Mouse (Mus musculus): Measurements from ENCODE around the gene Ehd1.
"Not testable (repeated sequence)": the region's sequence is repeated elsewhere in the genome, so short reads cannot be mapped to it uniquely, and the experiment has no call there.

The Ehd1 gene

DNA sequence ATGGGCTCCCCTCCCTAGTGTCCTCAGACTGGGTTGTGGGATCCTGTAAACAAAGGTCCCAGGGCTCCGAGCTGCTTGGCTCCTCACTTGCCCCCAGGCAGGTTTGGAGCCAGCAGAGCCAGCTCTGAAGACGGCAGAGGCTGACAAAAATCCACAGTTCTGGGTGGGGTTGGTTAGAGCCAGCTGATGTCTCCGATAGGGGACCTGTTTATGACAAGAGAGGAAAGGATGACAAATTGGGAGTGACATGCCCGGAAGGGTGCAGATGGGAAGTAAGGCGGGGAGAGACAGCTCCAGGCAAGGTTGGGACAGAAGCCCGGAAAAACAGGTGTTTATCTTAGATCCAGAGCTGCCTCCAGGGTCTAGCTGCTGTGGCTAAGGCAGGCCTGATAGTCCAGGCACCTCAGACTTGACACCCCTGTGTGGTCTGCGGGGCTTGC is 23.9 kb downstream of the Ehd1 start:
- DNase-seq (ENCODE audit: low read depth) = no peak

DNA sequence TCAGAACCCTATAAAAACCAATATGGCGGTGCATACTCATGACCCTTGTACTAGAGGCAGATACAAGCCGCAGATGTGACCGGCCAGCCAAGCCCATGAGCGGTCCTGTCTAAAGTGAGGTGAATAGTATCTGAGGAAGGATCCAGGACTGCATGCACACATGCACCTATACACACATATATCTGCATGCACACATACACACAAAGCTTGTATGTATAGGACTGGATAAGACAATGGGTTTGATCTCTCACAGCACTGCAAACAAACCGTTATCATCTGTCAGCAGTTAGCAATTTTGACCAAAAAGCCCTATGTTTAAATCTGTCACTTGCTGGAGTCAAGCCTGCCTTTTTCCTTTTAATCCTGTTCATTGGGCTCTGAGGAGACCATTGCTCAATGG is 25.6 kb downstream of the Ehd1 start:
- no peak for DNase-seq (ENCODE audit: low read depth)

DNA sequence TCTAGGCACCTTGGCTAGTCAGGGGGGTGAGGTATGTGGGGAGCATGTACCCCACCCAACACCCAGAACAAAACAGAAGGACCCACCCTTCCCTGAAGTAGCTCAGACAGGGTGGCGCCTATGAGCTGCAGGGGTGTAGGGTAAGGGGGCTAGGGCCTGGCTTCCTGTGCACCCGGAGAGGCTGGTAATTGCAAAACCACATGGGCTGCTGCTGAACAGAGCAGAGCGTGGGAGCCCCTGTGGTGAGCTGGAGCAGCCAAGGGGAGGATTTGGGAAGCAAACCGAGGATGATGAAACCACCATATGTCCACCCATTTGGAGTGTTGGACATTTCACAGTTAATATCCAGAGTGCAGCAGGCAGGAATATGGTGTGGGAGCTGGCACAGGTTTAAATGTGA is 26.0 kb downstream of the Ehd1 start:
- DNase-seq (ENCODE audit: low read depth) = no peak

DNA sequence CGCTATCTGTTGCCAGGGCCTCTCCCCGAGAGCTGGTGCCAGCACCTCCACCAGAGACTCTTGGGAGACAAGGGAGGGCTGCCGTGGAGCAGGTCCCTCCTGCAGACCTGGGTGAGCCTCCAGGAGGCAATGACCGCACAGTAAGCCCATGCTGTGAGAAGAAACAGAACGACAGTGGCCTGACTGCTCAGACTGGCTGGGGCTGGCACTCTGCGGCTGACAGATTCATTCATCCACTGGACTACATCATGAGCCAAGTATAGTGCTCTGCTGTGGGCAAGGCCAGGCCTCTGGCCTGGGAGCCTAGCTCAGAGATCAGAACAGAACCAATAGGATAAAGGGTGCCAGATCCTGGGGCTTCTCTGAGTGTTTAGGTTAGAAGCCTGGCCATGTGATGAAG is 27.3 kb downstream of the Ehd1 start:
- DNase-seq (ENCODE audit: low read depth) = no peak

DNA sequence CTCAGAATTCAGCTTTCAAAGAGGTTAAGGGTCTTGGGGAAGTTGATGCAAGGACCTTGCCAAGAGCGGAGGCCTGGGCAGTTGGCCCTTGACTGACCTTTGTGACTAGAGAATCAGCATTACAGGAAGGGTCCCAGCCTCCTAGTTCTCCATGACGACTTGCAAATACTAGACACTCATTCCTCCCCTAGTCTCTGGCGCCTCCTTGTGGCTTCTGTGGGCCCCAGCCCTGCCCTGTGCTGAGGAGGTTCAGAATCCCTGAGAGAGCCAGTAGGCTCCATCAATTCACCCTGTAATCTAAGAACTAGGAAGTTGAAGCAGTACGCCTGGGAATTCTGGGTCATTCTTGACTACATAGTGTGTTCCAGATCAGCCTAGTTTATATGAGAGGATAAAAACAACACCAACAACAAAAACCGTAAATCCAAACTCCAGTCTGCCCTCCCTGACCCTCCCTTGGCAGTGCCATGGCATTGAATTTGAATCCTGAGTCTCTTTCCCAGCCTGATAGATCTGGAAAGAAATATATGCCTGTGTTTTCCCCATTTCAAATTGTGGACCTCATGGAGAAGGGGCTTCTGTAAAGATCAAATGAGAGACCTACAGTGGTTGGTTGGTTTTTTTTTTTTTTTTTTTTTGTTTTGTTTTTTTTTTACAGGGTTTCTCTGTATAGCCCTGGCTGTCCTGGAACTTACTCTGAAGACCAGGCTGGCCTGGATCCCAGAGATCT is 28.4 kb downstream of the Ehd1 start:
- DNase-seq (ENCODE audit: low read depth) = peak; percentile 95

DNA sequence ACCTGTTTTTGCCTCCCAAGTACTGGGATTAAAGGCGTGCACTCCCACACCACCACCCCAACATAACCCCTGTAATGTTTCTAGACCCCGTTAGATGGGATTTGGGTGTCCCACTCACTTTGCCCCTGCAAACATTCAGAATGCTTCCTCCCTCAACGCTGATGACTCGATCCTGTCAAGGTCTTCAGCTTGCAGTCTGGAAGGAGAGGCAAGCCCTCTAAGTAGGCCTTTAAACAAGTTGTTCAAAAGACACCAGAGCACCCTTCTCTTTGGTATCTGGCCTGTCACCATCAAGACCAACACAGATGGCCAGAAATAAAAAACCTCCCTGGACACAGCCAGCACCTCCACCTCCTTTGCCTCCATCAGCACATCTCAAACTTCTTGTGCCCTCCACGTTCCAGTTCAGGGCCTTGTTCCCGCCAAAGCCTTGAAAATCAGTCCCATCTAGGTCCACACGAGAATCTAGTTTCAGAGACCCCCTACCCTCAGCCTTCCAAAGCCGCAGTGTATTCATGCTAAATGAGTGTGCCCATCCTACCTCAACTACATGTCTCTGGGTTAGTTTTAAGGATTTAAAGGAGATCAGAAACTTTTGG is 29.1 kb downstream of the Ehd1 start:
- no peak for DNase-seq (ENCODE audit: low read depth)

DNA sequence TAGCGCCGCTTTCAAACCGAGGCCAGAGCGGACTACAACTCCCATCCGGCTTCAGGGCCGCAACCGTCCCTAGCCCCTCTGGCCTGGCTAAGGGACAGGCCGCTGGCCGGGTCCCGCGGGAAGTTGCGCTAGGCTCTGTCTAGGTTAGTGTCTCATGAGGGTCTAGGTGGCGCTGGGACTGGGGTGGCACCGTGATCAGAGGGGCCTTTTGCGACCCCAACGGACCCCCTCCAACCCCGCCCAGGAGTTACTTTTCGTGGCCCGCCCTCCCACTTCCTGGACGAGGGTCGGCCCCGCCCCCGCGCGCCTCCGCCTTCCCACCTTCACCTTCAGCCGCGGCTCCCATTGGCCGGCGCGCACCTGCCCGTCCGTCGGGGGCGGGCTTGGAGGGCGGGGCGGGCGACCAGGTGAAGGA is 29.6 kb downstream of the Ehd1 start, which contains the start of gene Cdc42bpg:
Gene Cdc42bpg (plus strand): TSS at position 320 of the 415 bp plus-strand sequence.
- peak; percentile 68 for DNase-seq (ENCODE audit: low read depth)

DNA sequence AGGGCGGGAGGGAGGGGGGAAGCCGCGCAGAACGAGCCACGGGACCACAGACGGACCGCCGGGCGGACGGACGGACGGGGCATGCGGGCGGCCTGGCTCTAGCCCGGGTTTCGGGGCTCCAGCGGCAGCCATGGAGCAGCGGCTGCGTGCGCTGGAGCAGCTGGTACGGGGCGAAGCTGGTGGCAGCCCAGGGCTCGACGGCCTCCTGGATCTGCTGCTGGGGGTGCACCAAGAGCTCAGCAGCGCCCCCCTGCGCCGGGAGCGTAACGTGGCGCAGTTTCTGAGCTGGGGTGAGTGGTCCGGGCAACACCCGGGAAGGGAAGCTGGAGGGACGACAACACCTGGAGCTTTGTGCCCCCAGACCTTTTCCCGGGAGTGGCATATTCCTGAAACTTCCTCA is 30.1 kb downstream of the Ehd1 start:
- peak; percentile 82 for DNase-seq (ENCODE audit: low read depth)

DNA sequence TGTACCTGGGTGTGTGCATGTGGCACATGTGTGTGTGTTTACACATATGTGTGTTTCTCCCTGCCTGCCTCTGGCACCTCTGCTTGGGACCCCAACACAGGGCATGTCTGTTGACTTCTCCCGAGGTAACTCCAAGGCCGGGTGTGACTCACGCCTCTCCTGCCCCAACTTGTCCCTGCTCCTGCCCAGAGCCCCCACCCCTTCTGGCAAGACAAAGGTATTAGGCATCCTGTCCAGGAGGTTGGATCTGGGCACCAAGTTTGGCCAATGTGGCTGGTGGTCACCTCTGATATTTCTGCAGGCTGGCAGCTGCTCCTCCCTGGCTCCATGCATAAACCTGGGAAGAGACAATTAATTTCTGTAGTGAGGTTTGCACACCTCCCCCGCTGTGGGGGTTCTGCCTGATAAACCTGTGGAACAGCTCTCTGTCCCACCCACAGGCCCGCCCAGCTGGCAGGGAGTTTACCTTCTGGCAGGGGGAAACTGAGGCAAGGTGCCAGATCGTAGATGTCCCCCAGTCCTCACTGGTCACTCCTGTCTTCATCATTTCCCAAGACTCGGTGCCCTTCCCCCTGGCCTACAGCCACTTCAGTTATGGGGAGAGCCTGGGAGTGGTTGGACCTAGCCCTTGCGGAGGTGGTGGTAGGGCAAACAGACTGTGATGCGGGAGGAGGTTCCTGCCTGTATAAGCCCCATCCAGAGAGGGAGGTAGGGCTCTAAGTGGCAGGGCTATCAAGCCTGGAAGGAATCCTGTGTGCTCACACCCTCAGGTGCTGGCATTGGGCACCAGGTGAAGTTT is 31.4 kb downstream of the Ehd1 start:
- DNase-seq (ENCODE audit: low read depth) = no peak

DNA sequence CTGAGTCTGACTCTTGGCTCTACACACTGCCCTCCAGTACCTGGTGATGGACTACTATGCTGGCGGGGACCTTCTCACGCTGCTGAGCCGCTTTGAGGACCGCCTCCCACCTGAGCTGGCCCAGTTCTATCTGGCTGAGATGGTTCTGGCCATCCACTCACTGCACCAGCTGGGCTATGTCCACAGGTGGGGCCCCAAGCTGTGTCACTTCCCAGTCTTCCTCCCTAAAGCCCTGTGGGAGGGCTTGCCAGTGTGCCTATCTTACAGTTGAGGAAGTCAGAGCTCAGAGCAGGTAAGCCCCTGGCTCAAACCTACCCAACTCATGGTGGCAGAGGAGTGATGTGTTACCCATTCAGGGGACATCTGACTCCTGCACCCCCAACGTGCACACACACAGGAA is 33.7 kb downstream of the Ehd1 start:
- no peak for DNase-seq (ENCODE audit: low read depth)

DNA sequence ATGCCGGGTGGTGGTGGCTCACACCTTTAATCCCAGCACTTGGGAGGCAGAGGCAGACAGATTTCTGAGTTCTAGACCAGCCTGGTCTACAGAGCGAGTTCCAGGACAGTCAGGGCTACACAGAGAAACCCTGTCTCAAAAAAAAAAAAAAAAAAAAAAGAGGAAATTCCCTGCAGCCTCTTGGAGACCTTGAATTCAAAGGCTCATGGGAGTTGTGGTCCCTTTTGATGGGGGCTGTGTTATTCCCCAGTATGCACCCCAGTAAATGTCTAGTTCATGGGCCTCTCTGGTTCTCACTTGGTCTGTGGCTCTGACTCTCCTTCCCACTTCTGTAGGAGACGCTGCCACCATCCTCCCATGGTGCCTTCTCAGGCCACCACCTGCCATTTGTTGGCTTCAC is 35.3 kb downstream of the Ehd1 start:
- not testable (repeated sequence) for DNase-seq (ENCODE audit: low read depth)

DNA sequence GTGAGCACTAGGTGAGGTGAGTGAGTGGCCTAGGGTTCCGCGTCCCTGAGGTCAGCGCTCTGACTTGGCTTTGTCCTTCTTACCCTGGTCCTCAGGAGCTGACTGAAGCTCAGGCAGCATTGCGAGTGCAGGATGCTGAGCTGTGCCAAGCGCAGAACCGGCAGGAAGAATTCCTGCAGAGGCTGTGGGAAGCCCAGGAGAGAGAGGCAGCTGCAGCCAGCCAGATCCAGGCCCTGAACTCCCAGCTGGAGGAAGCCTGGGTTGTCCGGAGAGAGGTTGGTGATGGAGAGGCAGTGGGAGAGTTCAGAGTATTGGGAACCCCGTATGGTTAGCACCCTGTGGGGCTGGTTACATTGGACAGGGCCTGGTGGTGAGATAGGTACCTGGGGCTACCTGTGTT is 37.3 kb downstream of the Ehd1 start:
- DNase-seq (ENCODE audit: low read depth) = no peak

DNA sequence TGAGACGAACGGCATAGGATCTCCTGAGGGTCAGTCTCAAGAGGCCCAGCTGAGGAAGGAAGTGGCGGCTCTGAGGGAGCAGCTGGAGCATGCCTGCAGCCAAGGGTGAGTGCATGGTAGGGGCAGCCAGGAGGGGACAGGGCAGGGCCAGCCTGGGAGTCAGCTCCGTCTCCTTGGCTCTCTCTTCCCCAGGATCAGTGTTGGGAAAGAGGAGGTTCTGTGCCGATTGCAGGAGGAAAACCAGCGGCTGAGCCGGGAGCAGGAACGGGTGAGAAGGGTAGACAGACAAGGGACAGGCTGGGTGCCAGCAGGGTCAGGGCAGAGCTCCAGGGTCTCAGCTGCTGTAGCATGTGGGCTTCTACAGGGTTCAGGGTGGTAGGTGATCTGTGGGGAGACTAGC is 38.0 kb downstream of the Ehd1 start:
- DNase-seq (ENCODE audit: low read depth) = no peak

DNA sequence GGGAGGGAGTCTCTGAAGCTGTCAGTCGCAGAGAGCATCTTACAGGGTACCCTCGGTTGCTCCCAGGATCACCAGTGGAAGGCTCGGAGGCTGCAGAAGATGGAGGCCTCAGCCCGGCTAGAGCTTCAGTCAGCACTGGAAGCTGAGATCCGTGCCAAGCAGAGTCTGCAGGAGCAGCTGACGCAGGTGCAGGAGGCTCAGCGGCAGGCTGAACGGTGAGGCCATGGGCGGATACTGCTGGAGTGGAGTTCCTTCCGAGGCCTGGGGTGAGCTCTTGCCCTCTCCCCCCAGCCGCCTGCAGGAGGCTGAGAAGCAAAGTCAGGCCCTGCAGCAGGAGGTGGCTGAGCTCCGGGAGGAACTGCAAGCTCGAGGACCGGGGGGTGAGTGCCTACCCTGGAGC is 39.0 kb downstream of the Ehd1 start:
- DNase-seq (ENCODE audit: low read depth) = no peak

DNA sequence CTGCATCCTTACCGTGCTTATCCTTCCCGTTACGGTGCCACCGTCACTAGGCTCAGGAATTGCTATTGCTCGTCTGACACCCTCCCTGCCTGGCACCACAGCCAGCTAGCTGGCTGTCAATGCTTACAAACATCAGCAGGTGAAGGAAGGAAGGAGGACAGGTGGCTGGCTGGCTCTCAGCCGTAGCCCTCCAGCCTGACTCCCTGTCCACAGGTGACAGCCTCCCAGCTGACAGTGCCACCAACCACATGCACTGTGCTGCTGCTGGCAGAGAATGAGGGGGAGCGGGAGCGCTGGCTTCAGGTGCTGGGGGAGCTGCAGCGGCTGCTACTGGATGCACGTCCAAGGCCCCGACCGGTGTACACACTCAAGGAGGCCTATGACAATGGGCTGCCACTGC is 41.6 kb downstream of the Ehd1 start:
- DNase-seq (ENCODE audit: low read depth) = no peak

DNA sequence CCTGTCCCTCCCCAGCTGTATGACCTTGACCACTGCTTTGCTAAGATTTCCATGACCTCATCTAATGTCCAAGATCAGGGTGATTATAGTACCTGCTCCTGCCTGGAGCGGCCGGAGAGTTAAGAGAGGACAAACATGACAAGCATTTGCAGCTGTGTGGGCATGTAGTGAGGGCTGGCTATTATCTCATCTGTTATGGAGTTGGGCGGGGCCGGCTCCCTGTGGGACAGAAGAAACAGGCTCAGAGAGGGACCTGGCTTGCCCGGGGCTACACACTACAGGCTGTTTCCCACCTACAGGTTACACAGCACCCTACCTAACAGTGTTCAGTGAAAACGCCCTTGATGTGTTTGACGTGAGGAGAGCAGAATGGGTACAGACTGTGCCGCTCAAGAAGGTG is 44.8 kb downstream of the Ehd1 start:
- DNase-seq (ENCODE audit: low read depth) = no peak

DNA sequence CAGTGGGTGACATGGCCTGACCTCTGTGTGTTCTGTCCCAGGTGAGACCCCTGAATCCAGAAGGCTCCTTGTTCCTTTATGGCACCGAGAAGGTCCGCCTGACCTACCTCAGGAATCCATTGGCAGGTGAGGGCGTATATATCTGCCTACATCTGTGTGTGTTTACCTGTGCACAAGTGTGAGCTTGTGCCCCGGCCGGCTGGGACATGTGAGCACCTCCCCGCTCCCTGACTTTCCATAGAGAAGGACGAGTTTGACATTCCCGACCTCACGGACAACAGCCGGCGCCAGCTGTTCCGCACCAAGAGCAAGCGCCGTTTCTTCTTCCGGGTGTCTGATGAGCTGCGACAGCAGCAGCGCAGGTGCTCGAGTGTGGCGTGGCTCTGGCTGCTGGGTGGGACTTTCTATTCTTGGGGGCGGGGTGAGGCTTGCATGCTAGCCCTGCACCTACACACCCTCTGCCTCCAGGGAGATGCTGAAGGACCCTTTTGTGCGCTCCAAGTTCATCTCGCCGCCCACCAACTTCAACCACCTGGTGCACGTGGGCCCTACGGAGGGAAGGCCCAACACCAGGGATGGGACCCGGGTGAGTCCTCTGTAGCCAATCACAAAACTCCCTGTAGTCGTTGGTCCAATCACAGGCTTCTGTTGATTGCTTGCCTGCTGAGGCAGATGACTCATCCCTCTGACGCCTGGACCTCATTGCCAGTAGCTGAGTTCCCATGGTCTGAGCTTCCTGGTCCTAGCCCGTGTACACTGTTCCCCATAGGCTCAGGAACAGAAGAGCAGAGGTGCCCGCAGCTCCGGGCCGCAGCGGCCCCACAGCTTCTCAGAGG is 45.5 kb downstream of the Ehd1 start:
- no peak for DNase-seq (ENCODE audit: low read depth)

DNA sequence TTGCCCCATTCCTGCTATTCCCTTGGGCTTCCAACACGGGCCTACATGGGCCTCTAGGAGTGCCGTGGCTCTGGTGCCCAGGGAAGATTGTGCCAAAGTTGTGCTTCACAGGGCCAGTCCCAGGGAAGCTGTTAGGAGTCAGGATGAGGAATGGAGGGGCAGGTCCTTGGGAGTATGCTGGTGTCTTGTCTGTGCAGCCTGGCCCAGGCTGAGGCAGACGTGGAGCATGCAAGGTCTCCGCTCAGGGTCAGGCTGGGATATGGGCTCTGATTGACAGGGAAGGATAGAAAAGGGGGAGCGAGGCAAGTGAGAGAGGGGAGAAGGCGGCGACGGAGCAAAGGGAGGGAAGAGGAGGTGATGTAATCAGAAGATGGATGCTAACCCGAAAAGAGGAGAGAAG is 48.2 kb downstream of the Ehd1 start:
- DNase-seq (ENCODE audit: low read depth) = no peak

DNA sequence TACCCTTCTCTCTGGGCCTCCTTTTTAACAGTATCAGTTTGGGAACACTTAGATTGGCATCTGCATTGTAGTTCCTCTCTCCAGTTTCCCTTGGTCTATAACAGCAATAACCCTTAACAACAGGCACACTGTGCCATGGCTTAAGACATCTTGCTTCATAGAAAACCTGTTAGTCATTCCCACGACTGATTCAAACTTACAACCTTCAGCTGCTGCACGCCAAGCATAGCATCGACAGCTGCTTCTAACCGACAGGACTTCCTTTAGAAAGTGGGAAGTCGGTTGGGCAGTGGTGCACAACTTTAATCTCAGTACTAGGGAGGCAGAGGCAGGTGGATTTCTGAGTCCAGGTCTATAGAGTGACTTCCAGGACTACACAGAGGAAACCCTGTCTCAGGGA is 54.7 kb downstream of the Ehd1 start:
- no peak for DNase-seq (ENCODE audit: low read depth)

DNA sequence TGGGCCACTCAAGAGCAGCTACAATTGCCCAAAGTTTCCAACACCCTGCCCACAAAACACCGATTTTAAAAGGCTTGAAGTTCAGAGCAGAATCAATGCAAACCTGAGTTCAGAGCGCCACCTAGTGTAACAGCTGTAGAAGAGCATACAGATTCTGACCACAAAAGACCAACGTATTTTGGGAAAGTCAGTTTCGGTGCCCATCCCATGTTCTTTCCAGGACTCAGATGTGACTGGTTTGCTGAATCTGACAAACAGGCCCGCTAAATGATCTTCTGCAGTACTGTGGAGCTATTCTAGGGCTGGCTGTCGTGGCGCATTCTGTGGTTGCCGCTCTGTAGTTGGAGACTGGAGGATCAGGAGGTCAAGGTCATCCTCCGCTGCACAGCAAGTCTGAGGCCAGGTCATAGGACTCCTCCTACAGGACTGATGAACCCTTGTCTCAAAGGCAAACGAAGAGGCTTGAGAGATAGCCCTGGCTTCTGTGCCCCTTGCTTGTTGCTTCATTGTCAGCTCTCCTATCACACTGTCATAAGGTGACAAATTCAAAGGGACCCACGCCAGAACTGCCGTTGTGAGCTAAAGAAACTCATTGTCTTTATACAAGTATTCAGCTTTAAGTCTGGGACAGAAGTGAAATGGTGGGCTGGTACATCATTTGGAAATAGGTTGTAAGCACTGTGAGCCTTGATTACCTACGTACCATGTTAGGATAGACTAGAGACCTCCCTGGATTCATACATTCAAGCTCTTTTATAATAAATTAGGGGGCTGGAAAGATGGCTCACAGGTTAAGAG is 55.4 kb downstream of the Ehd1 start:
- DNase-seq (ENCODE audit: low read depth) = no peak
